Mouse (Mus musculus): ENCODE measurements around the gene Gm5485. TPM values are rescaled to one million over a fixed set of nuclear protein-coding genes. Genes with fewer than 3 reads are reported as not detected.

Gene Gm5485
- polyA plus RNA-seq, 1 experiment = not detected

- Histone ChIP-seq H3K36me3 (ENCODE audit: control insufficient read depth, insufficient read depth) (no peaks in the 10 kb centered on the region), H3K27me3 (ENCODE audit: control insufficient read depth, insufficient read depth, insufficient read length) (no peaks in the 10 kb centered on the region), H3K4me2 (ENCODE audit: low read depth) (no peak overlapping the region), H3K4me3 (no peak overlapping the region), H3ac (ENCODE audit: control insufficient read depth, insufficient read length) (no peak overlapping the region), H3K79me2 (ENCODE audit: control insufficient read depth, insufficient read depth) (no peaks in the 10 kb centered on the region)
- no peak for TF ChIP-seq REST (IDR thresholded peaks at IDR 0.05; ENCODE audit: insufficient read depth, insufficient read length)
- no peak for TF ChIP-seq SRF (IDR thresholded peaks at IDR 0.05; ENCODE audit: control insufficient read depth, insufficient read length, low read depth)
- no peak for TF ChIP-seq USF1 (IDR thresholded peaks at IDR 0.05; ENCODE audit: low read depth)
- TF ChIP-seq TCF12 (IDR thresholded peaks at IDR 0.05; ENCODE audit: insufficient read depth, poor library complexity, severe bottlenecking) = no peak
- TF ChIP-seq E2F4 (IDR thresholded peaks at IDR 0.05; ENCODE audit: insufficient read depth) = no peak
- no peak for TF ChIP-seq POLR2A (IDR thresholded peaks at IDR 0.05; ENCODE audit: insufficient read length, low read depth)
- no peak for TF ChIP-seq CEBPB (IDR thresholded peaks at IDR 0.05; ENCODE audit: insufficient read depth, poor library complexity, severe bottlenecking)
- no peak for TF ChIP-seq MYOG (IDR thresholded peaks at IDR 0.05; ENCODE audit: control insufficient read depth in 1 of 3, insufficient read depth in 1 of 3, insufficient read length in 2 of 3, low read depth in 2 of 3)
- no peak for TF ChIP-seq POLR2AphosphoS2 (IDR thresholded peaks at IDR 0.05; ENCODE audit: insufficient read length, low read depth)
- TF ChIP-seq MYOD1 (IDR thresholded peaks at IDR 0.05; ENCODE audit: control insufficient read depth in 1 of 3, insufficient read length in 2 of 3, low read depth in 2 of 3) = no peak
- TF ChIP-seq MAX (IDR thresholded peaks at IDR 0.05; ENCODE audit: low read depth) = no peak
- TF ChIP-seq TCF3 (IDR thresholded peaks at IDR 0.05; ENCODE audit: insufficient read length, low read depth) = no peak
Observed at GRCm38 (mm10) chr16:48418557-48418956, 6.3 kb upstream of the Gm5485 start.

- H3K36me3 ChIP-seq (ENCODE audit: control insufficient read depth, insufficient read depth) = no peaks in the 10 kb centered on the region
- H3ac ChIP-seq (ENCODE audit: control insufficient read depth, insufficient read length) = no peak overlapping the region
- TF ChIP-seq USF1 (IDR thresholded peaks at IDR 0.05; ENCODE audit: low read depth) (no peak), MYOD1 (IDR thresholded peaks at IDR 0.05; ENCODE audit: control insufficient read depth in 1 of 3, insufficient read length in 2 of 3, low read depth in 2 of 3) (no peak), CEBPB (IDR thresholded peaks at IDR 0.05; ENCODE audit: insufficient read depth, poor library complexity, severe bottlenecking) (no peak), TCF3 (IDR thresholded peaks at IDR 0.05; ENCODE audit: insufficient read length, low read depth) (no peak), POLR2A (IDR thresholded peaks at IDR 0.05; ENCODE audit: insufficient read length, low read depth) (no peak), MYOG (IDR thresholded peaks at IDR 0.05; ENCODE audit: control insufficient read depth in 1 of 3, insufficient read depth in 1 of 3, insufficient read length in 2 of 3, low read depth in 2 of 3) (no peak), MAX (IDR thresholded peaks at IDR 0.05; ENCODE audit: low read depth) (no peak), SRF (IDR thresholded peaks at IDR 0.05; ENCODE audit: control insufficient read depth, insufficient read length, low read depth) (no peak), REST (IDR thresholded peaks at IDR 0.05; ENCODE audit: insufficient read depth, insufficient read length) (no peak), TCF12 (IDR thresholded peaks at IDR 0.05; ENCODE audit: insufficient read depth, poor library complexity, severe bottlenecking) (no peak), POLR2AphosphoS2 (IDR thresholded peaks at IDR 0.05; ENCODE audit: insufficient read length, low read depth) (no peak), E2F4 (IDR thresholded peaks at IDR 0.05; ENCODE audit: insufficient read depth) (no peak)
- no peaks in the 10 kb centered on the region for H3K27me3 ChIP-seq (ENCODE audit: control insufficient read depth, insufficient read depth, insufficient read length)
- no peak overlapping the region for H3K4me2 ChIP-seq (ENCODE audit: low read depth)
- no peaks in the 10 kb centered on the region for H3K79me2 ChIP-seq (ENCODE audit: control insufficient read depth, insufficient read depth)
- no peak overlapping the region for H3K4me3 ChIP-seq
Observed at GRCm38 (mm10) chr16:48410125-48410524, 2.1 kb downstream of the Gm5485 start.

GRCm38 (mm10) chr16:48409580-48409979 lies 2.6 kb downstream of the Gm5485 start:
- no peak overlapping the region for H3K4me2 ChIP-seq (ENCODE audit: low read depth)
- H3K79me2 ChIP-seq (ENCODE audit: control insufficient read depth, insufficient read depth) = no peaks in the 10 kb centered on the region
- no peak overlapping the region for H3ac ChIP-seq (ENCODE audit: control insufficient read depth, insufficient read length)
- H3K27me3 ChIP-seq (ENCODE audit: control insufficient read depth, insufficient read depth, insufficient read length) = no peaks in the 10 kb centered on the region
- no peak for TF ChIP-seq MYOG (IDR thresholded peaks at IDR 0.05; ENCODE audit: control insufficient read depth in 1 of 3, insufficient read depth in 1 of 3, insufficient read length in 2 of 3, low read depth in 2 of 3)
- no peak for TF ChIP-seq MAX (IDR thresholded peaks at IDR 0.05; ENCODE audit: low read depth)
- no peak for TF ChIP-seq MYOD1 (IDR thresholded peaks at IDR 0.05; ENCODE audit: control insufficient read depth in 1 of 3, insufficient read length in 2 of 3, low read depth in 2 of 3)
- TF ChIP-seq POLR2AphosphoS2 (IDR thresholded peaks at IDR 0.05; ENCODE audit: insufficient read length, low read depth) = no peak
- TF ChIP-seq TCF3 (IDR thresholded peaks at IDR 0.05; ENCODE audit: insufficient read length, low read depth) = no peak
- TF ChIP-seq CEBPB (IDR thresholded peaks at IDR 0.05; ENCODE audit: insufficient read depth, poor library complexity, severe bottlenecking) = no peak
- TF ChIP-seq E2F4 (IDR thresholded peaks at IDR 0.05; ENCODE audit: insufficient read depth) = no peak
- no peak for TF ChIP-seq TCF12 (IDR thresholded peaks at IDR 0.05; ENCODE audit: insufficient read depth, poor library complexity, severe bottlenecking)
- TF ChIP-seq REST (IDR thresholded peaks at IDR 0.05; ENCODE audit: insufficient read depth, insufficient read length) = no peak
- no peak for TF ChIP-seq USF1 (IDR thresholded peaks at IDR 0.05; ENCODE audit: low read depth)
- TF ChIP-seq SRF (IDR thresholded peaks at IDR 0.05; ENCODE audit: control insufficient read depth, insufficient read length, low read depth) = no peak
- no peak for TF ChIP-seq POLR2A (IDR thresholded peaks at IDR 0.05; ENCODE audit: insufficient read length, low read depth)
- no peak overlapping the region for H3K4me3 ChIP-seq
- no peaks in the 10 kb centered on the region for H3K36me3 ChIP-seq (ENCODE audit: control insufficient read depth, insufficient read depth)

GRCm38 (mm10) chr16:48405674-48406403 lies 6.4 kb downstream of the Gm5485 start:
- TF ChIP-seq CEBPB (IDR thresholded peaks at IDR 0.05; ENCODE audit: insufficient read depth, poor library complexity, severe bottlenecking) = no peak
- no peak for TF ChIP-seq MYOD1 (IDR thresholded peaks at IDR 0.05; ENCODE audit: control insufficient read depth in 1 of 3, insufficient read length in 2 of 3, low read depth in 2 of 3)
- TF ChIP-seq MYOG (IDR thresholded peaks at IDR 0.05; ENCODE audit: control insufficient read depth in 1 of 3, insufficient read depth in 1 of 3, insufficient read length in 2 of 3, low read depth in 2 of 3) = no peak
- TF ChIP-seq TCF12 (IDR thresholded peaks at IDR 0.05; ENCODE audit: insufficient read depth, poor library complexity, severe bottlenecking) = no peak
- no peak for TF ChIP-seq TCF3 (IDR thresholded peaks at IDR 0.05; ENCODE audit: insufficient read length, low read depth)
- no peak for TF ChIP-seq USF1 (IDR thresholded peaks at IDR 0.05; ENCODE audit: low read depth)
- TF ChIP-seq E2F4 (IDR thresholded peaks at IDR 0.05; ENCODE audit: insufficient read depth) = no peak
- no peak for TF ChIP-seq POLR2A (IDR thresholded peaks at IDR 0.05; ENCODE audit: insufficient read length, low read depth)
- TF ChIP-seq POLR2AphosphoS2 (IDR thresholded peaks at IDR 0.05; ENCODE audit: insufficient read length, low read depth) = no peak
- TF ChIP-seq MAX (IDR thresholded peaks at IDR 0.05; ENCODE audit: low read depth) = no peak
- TF ChIP-seq REST (IDR thresholded peaks at IDR 0.05; ENCODE audit: insufficient read depth, insufficient read length) = no peak
- H3K4me3 ChIP-seq = no peak overlapping the region
- H3ac ChIP-seq (ENCODE audit: control insufficient read depth, insufficient read length) = no peak overlapping the region
- H3K27me3 ChIP-seq (ENCODE audit: control insufficient read depth, insufficient read depth, insufficient read length) = no peaks in the 10 kb centered on the region
- no peak overlapping the region for H3K4me2 ChIP-seq (ENCODE audit: low read depth)
- H3K36me3 ChIP-seq (ENCODE audit: control insufficient read depth, insufficient read depth) = no peaks in the 10 kb centered on the region
- H3K79me2 ChIP-seq (ENCODE audit: control insufficient read depth, insufficient read depth) = no peaks in the 10 kb centered on the region
